Mouse (Mus musculus) lung, embryonic 15.5 days (tissue): ENCODE measurements around the gene Cotl1. TPM values are rescaled to one million over a fixed set of nuclear protein-coding genes. Genes with fewer than 3 reads are reported as not detected.

Experiments used
- ATAC-seq: fragments of 200-750 bp; cut with Nextera tagmentation; 2 replicates; pipeline ENCODE4 v1.8.0; 2017; ENCODE audit warnings: moderate number of reproducible peaks, borderline replicate concordance; ENCODE audit not compliant: low FRiP score, low TSS enrichment; ENCODE audit errors: extremely low read depth
- H3K27ac ChIP-seq: fragments of 300-500 bp; sonication (generic); 2 replicates; pipeline ENCODE4 v1.5.1; 2015; ENCODE audit warnings: moderate library complexity, mild to moderate bottlenecking, inconsistent platforms
- H3K27me3 ChIP-seq: fragments of 300-500 bp; sonication (generic); 2 replicates; pipeline ENCODE4 v1.6.1; 2015; ENCODE audit warnings: inconsistent platforms
- H3K36me3 ChIP-seq: fragments of 300-500 bp; sonication (generic); 2 replicates; pipeline ENCODE4 v1.6.1; 2015; ENCODE audit warnings: inconsistent platforms
- H3K4me1 ChIP-seq: fragments of 300-500 bp; sonication (generic); 2 replicates; pipeline ENCODE4 v1.6.1; 2015; ENCODE audit warnings: inconsistent platforms
- H3K4me2 ChIP-seq: fragments of 300-500 bp; sonication (generic); 2 replicates; pipeline ENCODE4 v1.6.1; 2015; ENCODE audit warnings: inconsistent platforms, mild to moderate bottlenecking, moderate library complexity
- H3K4me3 ChIP-seq: fragments of 300-500 bp; sonication (generic); 2 replicates; pipeline ENCODE4 v1.5.1; 2015; ENCODE audit warnings: mild to moderate bottlenecking, inconsistent platforms
- H3K9ac ChIP-seq: fragments of 300-500 bp; sonication (generic); 2 replicates; pipeline ENCODE4 v1.6.1; 2015; ENCODE audit warnings: inconsistent platforms
- H3K9me3 ChIP-seq: fragments of 300-500 bp; sonication (generic); 2 replicates; pipeline ENCODE4 v1.6.1; 2016; ENCODE audit warnings: inconsistent platforms
- whole genome bisulfite sequencing: fragments of 180-500 bp; shearing (Covaris S2); methylation state at CpG from one replicate; pipeline ENCODE4 v1.1.7; 2015; 5-methylcytosine and 5-hydroxymethylcytosine counted together
- polyA plus RNA-seq: library from polyadenylated mRNA; unstranded; fragments of >200 nt; fragmentation: Nextera tagmentation; extraction: Ambion mirVana; gene quantifications from 2 replicates; pipeline ENCODE4 v1.2.1, GENCODE M21; 2015

Gene Cotl1
- polyA plus RNA-seq, 1 experiment from 2014 or later, result 65.8 TPM

DNA sequence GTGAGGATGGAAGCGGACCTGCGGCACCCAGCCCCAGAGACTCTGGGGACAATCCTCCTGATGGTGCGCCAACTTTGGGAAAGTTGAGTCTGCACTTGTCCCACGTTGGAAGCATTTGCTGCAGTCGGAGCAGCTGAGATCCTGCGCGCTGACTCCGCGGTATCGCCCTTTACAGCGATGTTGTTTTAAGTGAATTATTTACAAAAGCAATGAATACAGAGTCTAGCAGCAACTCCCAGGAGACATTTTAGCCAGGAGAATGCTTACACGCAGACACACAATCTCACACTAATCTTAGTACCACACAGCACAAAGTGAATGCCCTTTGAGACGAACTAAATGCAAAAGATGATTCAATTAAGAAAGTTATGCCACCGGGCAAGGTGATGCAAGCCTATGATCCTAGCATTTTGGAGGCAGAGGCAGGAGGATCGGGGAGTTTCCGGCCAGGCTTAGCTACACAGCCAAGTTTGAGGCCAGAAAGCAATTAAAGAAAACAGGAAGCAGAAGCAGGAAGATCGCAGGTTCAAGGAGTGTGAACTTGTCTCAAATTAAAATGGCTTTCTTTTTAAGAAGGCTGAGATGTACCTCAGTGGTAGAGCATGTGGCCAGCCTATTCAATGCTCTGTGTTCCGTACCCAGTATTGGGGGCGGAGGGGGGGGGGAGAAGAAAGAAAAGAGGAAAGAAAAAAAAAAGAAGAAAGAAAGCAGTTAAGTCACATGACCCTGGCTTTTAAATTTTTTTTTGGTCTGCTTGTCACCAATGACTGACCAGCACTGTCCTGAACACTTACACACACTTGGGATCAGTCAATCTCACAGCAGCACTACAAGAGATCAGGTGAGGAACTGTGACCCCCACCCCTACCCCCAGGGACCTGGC lies 2.0 kb downstream of the Cotl1 start:
- Histone ChIP-seq H3K9ac (peak overlapping the region; percentile 2; the same call in 1 of the 2 replicates), H3K9me3 (no peaks in the 10 kb centered on the region), H3K27ac (peak overlapping the region; percentile 46), H3K4me1 (peaks cover 36% of the 10 kb centered on the region), H3K4me2 (peak overlapping the region; percentile 89), H3K27me3 (no peaks in the 10 kb centered on the region), H3K36me3 (no peaks in the 10 kb centered on the region), H3K4me3 (peak overlapping the region; percentile 59)
- no peak for ATAC-seq
- WGBS, result 58% methylated on average over 19 of the region's 19 CpGs

DNA sequence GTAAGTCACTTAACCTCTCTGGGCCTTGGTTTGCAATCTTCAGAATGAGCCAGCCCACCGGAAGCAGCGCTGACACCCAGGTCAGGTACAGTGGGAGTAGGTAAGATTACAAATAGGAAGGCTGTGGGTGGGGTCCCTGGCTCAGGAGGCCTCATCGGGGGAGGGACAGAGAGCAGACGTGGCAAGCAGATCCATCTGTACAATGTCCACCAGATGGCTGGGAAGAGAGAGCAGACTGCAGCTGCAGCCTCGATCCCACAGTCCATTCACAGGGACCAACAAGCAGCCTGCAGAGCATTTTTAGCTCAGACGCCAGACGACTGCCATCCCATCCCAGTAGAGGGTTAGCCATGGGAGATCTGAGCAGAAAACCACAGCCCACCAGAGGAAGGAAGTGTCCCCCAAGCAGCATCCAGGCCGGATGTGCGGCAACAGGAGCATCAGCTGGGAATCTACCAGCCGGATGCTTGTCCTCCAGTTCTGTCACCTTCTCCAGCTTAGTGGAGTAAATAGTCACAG lies 2.7 kb downstream of the Cotl1 start:
- Histone ChIP-seq H3K4me1 (peaks cover 43% of the 10 kb centered on the region), H3K36me3 (no peaks in the 10 kb centered on the region), H3K9me3 (no peaks in the 10 kb centered on the region), H3K9ac (peak overlapping the region; percentile 2; the same call in 1 of the 2 replicates), H3K4me3 (peak overlapping the region; percentile 13; the same call in 1 of the 2 replicates), H3K27me3 (no peaks in the 10 kb centered on the region), H3K27ac (peak overlapping the region; percentile 46), H3K4me2 (peak overlapping the region; percentile 89)
- ATAC-seq, result no peak
- 34% methylated on average over 10 of the region's 10 CpGs for WGBS

DNA sequence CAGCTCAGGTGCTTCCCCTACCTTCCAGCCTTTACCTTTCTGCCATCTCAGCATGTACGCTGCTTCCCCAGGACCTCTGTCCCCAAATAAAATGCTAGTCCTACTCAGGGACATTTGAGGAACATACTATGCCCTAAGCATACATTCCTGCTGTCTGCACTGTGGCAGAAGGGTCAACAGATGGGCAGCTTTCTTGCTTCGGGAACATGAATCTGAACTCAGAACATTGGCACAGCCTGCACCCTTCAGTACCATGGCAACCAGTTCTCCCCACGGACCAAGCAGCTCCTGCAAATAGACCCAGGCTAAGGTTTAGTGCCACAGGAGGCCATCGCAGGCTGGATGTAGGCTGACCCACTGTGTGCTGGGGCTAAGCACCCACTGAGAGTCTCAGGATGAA lies 3.5 kb downstream of the Cotl1 start:
- Histone ChIP-seq H3K9me3 (no peaks in the 10 kb centered on the region), H3K9ac (no peak overlapping the region), H3K4me2 (no peak overlapping the region), H3K36me3 (no peaks in the 10 kb centered on the region), H3K4me3 (no peak overlapping the region), H3K27ac (no peak overlapping the region), H3K4me1 (peaks cover 51% of the 10 kb centered on the region), H3K27me3 (no peaks in the 10 kb centered on the region)
- WGBS, result 80% methylated on average over 4 of the region's 4 CpGs
- no peak for ATAC-seq

GRCm38 (mm10) chr8:119835270-119835669 lies 5.1 kb downstream of the Cotl1 start:
- H3K27me3 ChIP-seq, result no peaks in the 10 kb centered on the region
- H3K9ac ChIP-seq, result no peak overlapping the region
- H3K27ac ChIP-seq, result no peak overlapping the region
- H3K9me3 ChIP-seq, result no peaks in the 10 kb centered on the region
- peaks cover 61% of the 10 kb centered on the region for H3K4me1 ChIP-seq
- H3K4me3 ChIP-seq, result no peak overlapping the region
- no peak overlapping the region for H3K4me2 ChIP-seq
- WGBS, result 84% methylated on average over 5 of the region's 5 CpGs
- ATAC-seq, result no peak
- H3K36me3 ChIP-seq, result no peaks in the 10 kb centered on the region

GRCm38 (mm10) chr8:119834676-119835075 lies 5.7 kb downstream of the Cotl1 start:
- Histone ChIP-seq H3K4me3 (no peak overlapping the region), H3K27ac (no peak overlapping the region), H3K9ac (no peak overlapping the region), H3K4me2 (no peak overlapping the region), H3K27me3 (no peaks in the 10 kb centered on the region), H3K9me3 (no peaks in the 10 kb centered on the region), H3K36me3 (no peaks in the 10 kb centered on the region), H3K4me1 (peaks cover 63% of the 10 kb centered on the region)
- ATAC-seq, result no peak
- whole genome bisulfite sequencing, result 79% methylated on average over 6 of the region's 6 CpGs

DNA sequence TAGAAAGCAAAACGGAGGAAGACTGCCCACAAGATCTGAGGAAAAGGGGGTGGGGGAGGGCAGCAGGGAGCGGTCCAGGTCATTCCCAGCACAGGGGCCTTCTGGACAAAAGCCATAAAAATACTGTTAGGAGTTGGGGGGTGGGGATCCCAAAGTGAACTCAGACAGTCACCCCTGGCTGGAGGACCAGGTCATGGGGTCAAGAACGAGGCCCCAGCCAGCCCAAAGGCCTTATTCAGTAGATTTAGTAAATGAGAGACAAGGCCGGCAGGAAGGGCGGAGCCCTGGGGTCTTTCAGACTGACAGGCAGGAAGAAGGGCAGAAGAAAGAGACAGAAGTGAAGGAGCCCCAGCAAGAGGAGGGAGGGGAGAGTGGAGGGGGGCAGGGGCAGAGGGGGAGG lies 7.4 kb downstream of the Cotl1 start:
- 41% methylated on average over 5 of the region's 5 CpGs for WGBS
- Histone ChIP-seq H3K9me3 (no peaks in the 10 kb centered on the region), H3K9ac (no peak overlapping the region), H3K4me3 (no peak overlapping the region), H3K36me3 (no peaks in the 10 kb centered on the region), H3K27me3 (no peaks in the 10 kb centered on the region), H3K27ac (peak overlapping the region; percentile 86; the same call in 1 of the 2 replicates), H3K4me1 (peaks cover 52% of the 10 kb centered on the region), H3K4me2 (0 out of 2 replicates have a peak overlapping the region, but pooled peaks have one; percentile 7)
- ATAC-seq, result no peak

GRCm38 (mm10) chr8:119832101-119832617 lies 8.2 kb downstream of the Cotl1 start:
- H3K9ac ChIP-seq, result peak overlapping the region; percentile 14

DNA sequence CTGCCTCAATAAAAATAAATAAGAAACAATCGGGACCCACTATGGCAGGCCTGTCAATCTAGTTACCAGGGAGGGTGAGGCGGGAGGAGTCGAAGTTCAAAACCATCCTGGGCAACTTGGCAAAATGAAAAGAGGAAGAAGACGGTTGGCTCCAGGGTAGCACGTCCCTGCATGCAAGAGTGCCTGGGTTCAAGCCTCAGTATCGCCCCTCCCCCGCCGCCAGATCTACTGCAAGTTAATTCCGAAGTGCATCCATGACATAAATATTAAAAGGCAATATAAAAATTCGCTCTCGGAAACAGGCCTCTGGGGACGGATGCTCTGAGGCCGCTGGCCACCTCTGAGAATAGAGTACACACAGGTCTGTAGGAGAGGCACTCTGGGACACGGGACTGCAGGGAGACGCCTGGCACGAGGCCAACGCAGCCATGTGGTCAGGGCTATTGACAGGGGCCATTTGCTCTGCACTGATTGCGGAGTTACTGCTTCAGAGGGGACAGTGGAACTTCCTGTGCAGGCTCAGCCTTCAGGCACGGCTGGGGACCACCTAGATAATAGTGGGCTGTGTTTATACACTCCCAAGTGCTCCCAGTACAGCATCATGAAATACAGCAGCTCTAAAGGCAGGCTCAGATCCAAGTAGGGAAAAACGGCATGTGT lies 8.9 kb downstream of the Cotl1 start:
- ATAC-seq, result peak; percentile 77
- Histone ChIP-seq H3K9ac (peak overlapping the region; percentile 14; the same call in 1 of the 2 replicates), H3K4me3 (peak overlapping the region; percentile 6; the same call in 1 of the 2 replicates), H3K4me2 (peak overlapping the region; percentile 46), H3K36me3 (no peaks in the 10 kb centered on the region), H3K4me1 (peaks cover 59% of the 10 kb centered on the region), H3K9me3 (no peaks in the 10 kb centered on the region), H3K27ac (peak overlapping the region; percentile 86), H3K27me3 (no peaks in the 10 kb centered on the region)
- 20% methylated on average over 20 of the region's 20 CpGs for WGBS

More at GRCm38 (mm10) chr8:119832101-119832617, 8.2 kb downstream of the Cotl1 start:
- 37% methylated on average over 7 of the region's 7 CpGs for WGBS
- peak overlapping the region; percentile 46 for H3K4me2 ChIP-seq
- H3K27ac ChIP-seq, result peak overlapping the region; percentile 86
- H3K36me3 ChIP-seq, result no peaks in the 10 kb centered on the region
- H3K27me3 ChIP-seq, result no peaks in the 10 kb centered on the region
- ATAC-seq, result 0 out of 2 replicates have a peak, but pooled peaks have one; percentile 3
- no peaks in the 10 kb centered on the region for H3K9me3 ChIP-seq
- peaks cover 53% of the 10 kb centered on the region for H3K4me1 ChIP-seq
- peak overlapping the region; percentile 6; the same call in 1 of the 2 replicates for H3K4me3 ChIP-seq

- Histone ChIP-seq H3K36me3 (no peaks in the 10 kb centered on the region), H3K4me2 (no peak overlapping the region), H3K9ac (no peak overlapping the region), H3K9me3 (no peaks in the 10 kb centered on the region), H3K4me1 (peaks cover 68% of the 10 kb centered on the region), H3K27ac (no peak overlapping the region), H3K27me3 (no peaks in the 10 kb centered on the region), H3K4me3 (no peak overlapping the region)
- ATAC-seq, result no peak
- WGBS, result 49% methylated on average over 7 of the region's 7 CpGs
Observed at GRCm38 (mm10) chr8:119830589-119830988, 9.8 kb downstream of the Cotl1 start.

- H3K9me3 ChIP-seq, result no peaks in the 10 kb centered on the region
- 67% methylated on average over 16 of the region's 16 CpGs for WGBS
- no peak overlapping the region for H3K4me2 ChIP-seq
- no peak overlapping the region for H3K27ac ChIP-seq
- H3K4me1 ChIP-seq, result peaks cover 74% of the 10 kb centered on the region
- H3K27me3 ChIP-seq, result no peaks in the 10 kb centered on the region
- H3K4me3 ChIP-seq, result no peak overlapping the region
- no peak for ATAC-seq
- no peaks in the 10 kb centered on the region for H3K36me3 ChIP-seq
- H3K9ac ChIP-seq, result no peak overlapping the region
Observed at GRCm38 (mm10) chr8:119829870-119830580, 10.3 kb downstream of the Cotl1 start.

DNA sequence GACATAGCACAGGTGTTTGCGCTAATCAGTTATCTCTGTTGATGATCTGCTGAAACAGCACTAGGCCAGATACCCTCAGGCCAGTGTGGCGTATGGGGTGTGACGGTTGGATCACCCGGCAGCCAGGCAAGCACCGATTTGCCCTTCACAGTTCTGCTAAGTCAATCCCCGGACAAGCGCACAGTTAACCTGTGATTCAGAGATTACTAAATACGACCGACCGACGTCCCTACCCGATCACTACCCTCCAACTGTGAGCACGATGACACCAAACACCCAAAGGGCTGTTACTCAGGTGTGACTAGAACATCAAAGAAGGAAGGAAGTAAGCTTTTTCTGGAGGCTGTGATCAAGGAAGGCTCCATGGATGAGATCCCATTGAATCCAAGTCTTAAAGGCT lies 10.9 kb downstream of the Cotl1 start:
- Histone ChIP-seq H3K36me3 (no peaks in the 10 kb centered on the region), H3K4me3 (no peak overlapping the region), H3K4me1 (peaks cover 79% of the 10 kb centered on the region), H3K27me3 (no peaks in the 10 kb centered on the region), H3K9me3 (no peaks in the 10 kb centered on the region), H3K4me2 (no peak overlapping the region), H3K9ac (no peak overlapping the region), H3K27ac (no peak overlapping the region)
- WGBS, result 81% methylated on average over 13 of the region's 13 CpGs
- no peak for ATAC-seq
